Mouse (Mus musculus) heart, adult 2 months (tissue): Measurements from ENCODE around the gene Drd1. TPM values are rescaled to one million over a fixed set of nuclear protein-coding genes. Genes with fewer than 3 reads are reported as not detected.

ENCODE experiments used
- DNase-seq, 2 experiments: peaks; one replicate each; pipeline ENCODE4 v3.0.0; 2021
- H3K27ac ChIP-seq: fragments of 200-600 bp; 2 replicates; pipeline ENCODE4 v1.8.1; 2022
- H3K27me3 ChIP-seq: fragments of 200-500 bp; 2 replicates; pipeline ENCODE4 v1.6.1; 2012; ENCODE audit warnings: mild to moderate bottlenecking, low read length, inconsistent platforms, mixed read lengths; ENCODE audit not compliant: control insufficient read depth, insufficient read depth
- H3K36me3 ChIP-seq: fragments of 200-500 bp; 2 replicates; pipeline ENCODE4 v1.6.1; 2012; ENCODE audit warnings: low read length, inconsistent platforms; ENCODE audit not compliant: control insufficient read depth, insufficient read depth
- H3K4me1 ChIP-seq: fragments of 200-500 bp; 2 replicates; pipeline ENCODE4 v1.6.1; 2011; ENCODE audit warnings: low read length; ENCODE audit not compliant: control insufficient read depth, insufficient read depth
- H3K4me3 ChIP-seq: fragments of 200-600 bp; 2 replicates; pipeline ENCODE4 v1.8.1; 2022
- H3K79me2 ChIP-seq: fragments of 200-500 bp; replicated peaks from 2 replicates; pipeline ENCODE4 v1.6.1; 2012; ENCODE audit warnings: mild to moderate bottlenecking, inconsistent platforms, low read length, moderate library complexity, mixed read lengths; ENCODE audit not compliant: control insufficient read depth, insufficient read depth
- H3K9ac ChIP-seq: fragments of 200-500 bp; 2 replicates; pipeline ENCODE4 v1.6.1; 2012; ENCODE audit warnings: low read depth, mild to moderate bottlenecking, control low read depth, inconsistent platforms, low read length, mixed read lengths
- CTCF ChIP-seq: fragments of 200-600 bp; IDR thresholded peaks from 2 replicates; pipeline ENCODE4 v1.8.1; 2022; ENCODE audit warnings: antibody characterized with exemption, mild to moderate bottlenecking, moderate library complexity
- EP300 ChIP-seq: fragments of 200-500 bp; IDR thresholded peaks from 2 replicates; pipeline ENCODE4 v1.6.1; 2011; ENCODE audit warnings: low read depth, low read length, control low read depth; ENCODE audit not compliant: insufficient read depth
- POLR2A ChIP-seq: fragments of 200-500 bp; IDR thresholded peaks from 2 replicates; pipeline ENCODE4 v1.6.1; 2011; ENCODE audit warnings: mild to moderate bottlenecking, low read depth, low read length, control low read depth; ENCODE audit not compliant: insufficient read depth
- WGBS: fragments of 180-500 bp; shearing (Covaris S2); methylation state at CpG from one replicate; pipeline ENCODE4 v1.1.7; 2018; 5-methylcytosine and 5-hydroxymethylcytosine counted together
- intact Hi-C: fragments of 180-260 bp; cut with DNase I; formaldehyde crosslinking; loops from one replicate; pipeline ENCODE4 v1.15.1; 2025
- polyA plus RNA-seq: library from polyadenylated mRNA; depleted of rRNA; stranded (reverse); fragments of >200 nt; gene quantifications from 2 replicates; pipeline ENCODE4 v1.2.3, GENCODE M21; 2012
- total RNA-seq, 2 experiments: library from RNA; stranded (reverse); gene quantifications; 2 replicates each; pipeline ENCODE4 v1.2.3; 2021

The Drd1 gene
- total and polyA plus RNA-seq, 3 experiments: 0.05 to 0.30 (median 0.27) TPM

- Histone ChIP-seq H3K79me2 (no peaks in the 10 kb centered on the region), H3K4me1 (peaks cover 4% of the 10 kb centered on the region), H3K27ac (peak within 1 kb of the TSS; percentile 88), H3K9ac (peak within 1 kb of the TSS; percentile 87), H3K36me3 (no peaks in the 10 kb centered on the region), H3K4me3 (peak within 1 kb of the TSS; percentile 90), H3K27me3 (no peaks in the 10 kb centered on the region)
- DNase-seq: peak; percentile 87 to 90
- no peak for TF ChIP-seq EP300
- no peak for TF ChIP-seq CTCF
- intact Hi-C loops: no loop called here
- WGBS: 1% methylated on average over 70 of the region's 74 CpGs
These were observed 16.3 kb upstream of the Drd1 start, which contains the start of gene Sfxn1 for GRCm38 (mm10) chr13:54071606-54072331. Sfxn1 (plus strand) TSS chr13:54071869.

GRCm38 (mm10) chr13:54071011-54071410, 15.5 kb upstream of the Drd1 start:
- H3K79me2 ChIP-seq: no peaks in the 10 kb centered on the region
- H3K9ac ChIP-seq: no peak overlapping the region
- 96% methylated on average over 9 of the region's 9 CpGs for WGBS
- H3K27ac ChIP-seq: no peak overlapping the region
- H3K4me1 ChIP-seq: peaks cover 4% of the 10 kb centered on the region
- TF ChIP-seq CTCF: no peak
- H3K4me3 ChIP-seq: no peak overlapping the region
- no peak for DNase-seq
- intact Hi-C loops: no loop called here
- no peaks in the 10 kb centered on the region for H3K27me3 ChIP-seq
- H3K36me3 ChIP-seq: no peaks in the 10 kb centered on the region

GRCm38 (mm10) chr13:54067617-54068166, 12.2 kb upstream of the Drd1 start:
- 50% methylated on average over 6 of the region's 6 CpGs for WGBS
- TF ChIP-seq POLR2A (no peak), EP300 (no peak), CTCF (no peak)
- H3K79me2 ChIP-seq: no peaks in the 10 kb centered on the region
- no peak for DNase-seq
- no peaks in the 10 kb centered on the region for H3K27me3 ChIP-seq
- intact Hi-C loops: no loop called here
- peaks cover 2% of the 10 kb centered on the region; the same call in 1 of the 2 replicates for H3K4me1 ChIP-seq
- no peak overlapping the region for H3K9ac ChIP-seq
- H3K4me3 ChIP-seq: no peak overlapping the region
- no peak overlapping the region for H3K27ac ChIP-seq
- H3K36me3 ChIP-seq: no peaks in the 10 kb centered on the region

- no peaks in the 10 kb centered on the region for H3K4me1 ChIP-seq
- no peak for DNase-seq
- H3K27ac ChIP-seq: no peak overlapping the region
- no peaks in the 10 kb centered on the region for H3K27me3 ChIP-seq
- 92% methylated on average over 3 of the region's 3 CpGs for WGBS
- no peak overlapping the region for H3K4me3 ChIP-seq
- intact Hi-C loops: no loop called here
- H3K79me2 ChIP-seq: no peaks in the 10 kb centered on the region
- H3K36me3 ChIP-seq: no peaks in the 10 kb centered on the region
- TF ChIP-seq CTCF (no peak), EP300 (no peak)
- no peak overlapping the region for H3K9ac ChIP-seq
These were observed 10.7 kb upstream of the Drd1 start for GRCm38 (mm10) chr13:54066081-54066746.

GRCm38 (mm10) chr13:54063292-54063691, 7.8 kb upstream of the Drd1 start:
- Histone ChIP-seq H3K4me1 (no peaks in the 10 kb centered on the region), H3K79me2 (no peaks in the 10 kb centered on the region), H3K36me3 (no peaks in the 10 kb centered on the region), H3K27me3 (no peaks in the 10 kb centered on the region), H3K9ac (no peak overlapping the region), H3K27ac (no peak overlapping the region), H3K4me3 (no peak overlapping the region)
- TF ChIP-seq EP300: no peak
- TF ChIP-seq POLR2A: no peak
- peak; percentile 76 for TF ChIP-seq CTCF
- 5% methylated on average over 3 of the region's 3 CpGs for WGBS
- intact Hi-C loops: loop anchor here (1.0 to 2.0 kb wide), 2 partner anchors 250 to 280 kb away; no protein-coding TSS in a partner anchor
- DNase-seq: no peak

- no peaks in the 10 kb centered on the region for H3K79me2 ChIP-seq
- H3K27ac ChIP-seq: no peak overlapping the region
- H3K4me3 ChIP-seq: no peak overlapping the region
- intact Hi-C loops: loop anchor here (2.0 kb wide), 1 partner anchor 249 kb away; no protein-coding TSS in a partner anchor
- no peaks in the 10 kb centered on the region for H3K4me1 ChIP-seq
- 76% methylated on average over 3 of the region's 3 CpGs for WGBS
- no peaks in the 10 kb centered on the region for H3K36me3 ChIP-seq
- peak in 1 of 2 experiments; percentile 10 for DNase-seq
- H3K27me3 ChIP-seq: no peaks in the 10 kb centered on the region
- H3K9ac ChIP-seq: no peak overlapping the region
- no peak for TF ChIP-seq POLR2A
- no peak for TF ChIP-seq EP300
- TF ChIP-seq CTCF: peak; percentile 34
These were observed 6.6 kb upstream of the Drd1 start for GRCm38 (mm10) chr13:54062068-54062467.
